Mouse (Mus musculus) lung, postnatal 0 days (tissue): ENCODE data around the gene Kmt5b.

ENCODE experiments used
- CTCF ChIP-seq: IDR thresholded peaks from 2 replicates; pipeline ENCODE4 v1.5.1; 2016; ENCODE audit warnings: antibody characterized with exemption, mild to moderate bottlenecking
- EP300 ChIP-seq: IDR thresholded peaks from 2 replicates; pipeline ENCODE4 v1.6.1; 2016; ENCODE audit warnings: antibody characterized with exemption, mild to moderate bottlenecking, control low read depth

- TF ChIP-seq CTCF, result no peak
- no peak for TF ChIP-seq EP300
Measured at GRCm38 (mm10) chr19:3849251-3849650, 82.0 kb downstream of the Kmt5b start.
